Mouse (Mus musculus): ENCODE results near the gene Fzd4.

DNA sequence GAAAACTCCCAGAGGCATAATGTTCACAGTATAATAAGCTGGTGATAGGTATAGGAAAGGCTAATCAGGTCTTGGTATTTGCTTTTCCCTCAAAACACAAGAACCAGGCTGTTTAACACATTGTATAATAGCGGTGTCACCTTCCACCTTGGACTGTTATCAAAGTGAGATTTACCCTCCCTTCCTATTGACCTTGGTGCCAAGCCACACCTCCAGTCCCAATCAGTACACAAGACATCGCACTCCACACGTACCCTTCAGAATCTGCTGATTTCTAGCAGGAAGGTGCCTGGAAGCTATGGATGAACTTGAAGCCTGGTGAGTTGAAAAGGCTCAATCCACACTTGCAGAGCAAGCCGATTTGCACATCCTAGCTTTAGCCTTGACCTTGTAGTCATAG is 12.3 kb upstream of the Fzd4 start:
- TF ChIP-seq CTCF (conservative IDR thresholded peaks at IDR 0.05; ENCODE audit: low read length) (no peak), NANOG (IDR thresholded peaks at IDR 0.05; ENCODE audit: borderline replicate concordance, low read length) (no peak)

Measured in E14TG2a.4 (cell line).